Mouse (Mus musculus): ENCODE measurements around the gene Klf3. TPM values are rescaled to one million over a fixed set of nuclear protein-coding genes. Genes with fewer than 3 reads are reported as not detected.

The Klf3 gene
- polyA plus RNA-seq, 1 experiment, result 105 TPM

DNA sequence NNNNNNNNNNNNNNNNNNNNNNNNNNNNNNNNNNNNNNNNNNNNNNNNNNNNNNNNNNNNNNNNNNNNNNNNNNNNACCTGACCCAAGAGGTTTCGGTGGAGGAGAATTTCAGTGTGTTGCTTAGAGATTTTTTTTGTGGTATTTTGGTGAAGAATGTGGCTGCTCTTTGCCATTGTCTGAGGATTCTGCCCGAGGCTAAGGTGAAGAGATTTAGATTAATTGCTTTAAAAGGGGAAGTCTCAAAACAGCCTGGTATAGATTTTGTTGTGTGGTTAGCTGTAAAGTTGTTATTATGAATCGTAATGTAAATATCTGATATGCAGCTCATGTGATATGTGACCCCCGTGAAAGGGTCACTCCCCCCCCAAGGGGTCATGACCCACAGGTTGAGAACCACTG, 5.0 kb upstream of the Klf3 start:
- H3K4me3 ChIP-seq (ENCODE audit: insufficient read depth, low read length), result no peak overlapping the region
- TF ChIP-seq POLR2A (IDR thresholded peaks at IDR 0.05; ENCODE audit: low read depth, low read length) (no peak), CTCF (IDR thresholded peaks at IDR 0.05; ENCODE audit: borderline replicate concordance, insufficient read depth, low read length) (no peak)
- no peak overlapping the region for H3K27ac ChIP-seq (ENCODE audit: insufficient read depth, low read length)
- H3K4me1 ChIP-seq (ENCODE audit: control insufficient read depth, insufficient read depth, low read length), result no peaks in the 10 kb centered on the region

GRCm38 (mm10) chr5:64801545-64801944, 1.6 kb upstream of the Klf3 start:
- H3K4me1 ChIP-seq (ENCODE audit: control insufficient read depth, insufficient read depth, low read length), result no peaks in the 10 kb centered on the region
- TF ChIP-seq POLR2A (IDR thresholded peaks at IDR 0.05; ENCODE audit: low read depth, low read length), result no peak
- TF ChIP-seq CTCF (IDR thresholded peaks at IDR 0.05; ENCODE audit: borderline replicate concordance, insufficient read depth, low read length), result no peak
- H3K4me3 ChIP-seq (ENCODE audit: insufficient read depth, low read length), result no peak overlapping the region
- no peak overlapping the region for H3K27ac ChIP-seq (ENCODE audit: insufficient read depth, low read length)

DNA sequence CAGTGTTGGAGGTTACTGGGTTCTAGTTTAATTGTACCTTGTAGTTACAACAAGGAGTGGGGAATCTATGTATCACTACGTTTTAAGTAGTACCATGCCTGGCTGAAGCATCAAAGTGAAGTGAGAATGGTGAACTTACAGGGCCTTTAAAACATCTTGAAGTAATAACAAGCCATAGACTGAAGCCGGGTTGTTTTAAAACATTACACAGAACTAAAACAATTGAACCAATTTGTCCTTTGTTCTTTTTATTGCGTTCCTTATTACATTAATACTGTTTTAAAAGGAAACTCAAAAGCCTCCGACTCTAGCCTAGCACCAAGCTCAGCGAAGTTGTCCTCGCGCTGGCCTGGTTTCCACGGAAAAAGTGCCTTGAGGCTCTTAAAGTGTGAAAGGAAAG, 1.0 kb upstream of the Klf3 start:
- Histone ChIP-seq H3K4me1 (ENCODE audit: control insufficient read depth, insufficient read depth, low read length) (no peaks in the 10 kb centered on the region), H3K27ac (ENCODE audit: insufficient read depth, low read length) (peak overlapping the region; percentile 75), H3K4me3 (ENCODE audit: insufficient read depth, low read length) (peak overlapping the region; percentile 38)
- TF ChIP-seq POLR2A (IDR thresholded peaks at IDR 0.05; ENCODE audit: low read depth, low read length), result no peak
- no peak for TF ChIP-seq CTCF (IDR thresholded peaks at IDR 0.05; ENCODE audit: borderline replicate concordance, insufficient read depth, low read length)

DNA sequence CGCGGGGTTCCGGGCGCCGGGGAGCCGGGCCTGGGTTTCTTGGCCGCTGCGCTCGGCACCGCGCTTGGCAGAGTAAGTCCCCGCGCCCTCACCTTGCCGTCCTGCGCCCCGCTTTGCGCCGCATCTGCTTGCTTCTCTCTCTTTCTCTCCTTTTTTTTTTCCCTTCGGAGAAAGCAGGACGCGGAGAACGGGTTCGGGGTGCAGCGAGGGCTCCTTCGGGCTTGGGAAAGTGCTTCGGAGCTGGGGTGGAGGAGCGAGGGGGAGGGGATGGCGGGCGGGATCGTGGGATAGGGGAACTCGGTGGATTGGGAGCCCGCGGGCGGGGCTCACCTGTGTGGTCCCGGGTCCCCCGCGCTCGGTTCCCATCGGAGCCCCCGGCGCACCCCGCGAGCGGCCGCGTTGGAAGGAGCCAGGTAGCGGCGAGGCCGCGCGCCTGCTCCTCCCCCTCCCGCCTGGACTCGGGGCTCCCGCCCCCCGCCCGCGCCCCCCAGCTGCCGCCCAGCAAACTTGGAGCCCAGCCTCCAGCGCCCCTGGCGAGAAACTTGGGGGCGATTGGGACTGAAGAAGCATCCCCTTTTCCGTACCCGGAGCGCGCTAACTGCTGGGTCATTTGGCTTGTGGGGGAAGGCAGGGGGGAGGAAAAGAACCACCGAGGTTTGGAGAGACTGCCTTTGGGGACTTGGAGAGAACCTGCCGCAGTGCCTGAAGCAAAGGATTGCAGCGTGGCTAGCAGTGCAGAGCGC, 703 bp downstream of the Klf3 start:
- peak overlapping the region; percentile 96 for H3K27ac ChIP-seq (ENCODE audit: insufficient read depth, low read length)
- no peak for TF ChIP-seq CTCF (IDR thresholded peaks at IDR 0.05; ENCODE audit: borderline replicate concordance, insufficient read depth, low read length)
- no peak for TF ChIP-seq POLR2A (IDR thresholded peaks at IDR 0.05; ENCODE audit: low read depth, low read length)
- H3K4me3 ChIP-seq (ENCODE audit: insufficient read depth, low read length), result peak overlapping the region; percentile 95
- H3K4me1 ChIP-seq (ENCODE audit: control insufficient read depth, insufficient read depth, low read length), result peaks cover 5% of the 10 kb centered on the region

DNA sequence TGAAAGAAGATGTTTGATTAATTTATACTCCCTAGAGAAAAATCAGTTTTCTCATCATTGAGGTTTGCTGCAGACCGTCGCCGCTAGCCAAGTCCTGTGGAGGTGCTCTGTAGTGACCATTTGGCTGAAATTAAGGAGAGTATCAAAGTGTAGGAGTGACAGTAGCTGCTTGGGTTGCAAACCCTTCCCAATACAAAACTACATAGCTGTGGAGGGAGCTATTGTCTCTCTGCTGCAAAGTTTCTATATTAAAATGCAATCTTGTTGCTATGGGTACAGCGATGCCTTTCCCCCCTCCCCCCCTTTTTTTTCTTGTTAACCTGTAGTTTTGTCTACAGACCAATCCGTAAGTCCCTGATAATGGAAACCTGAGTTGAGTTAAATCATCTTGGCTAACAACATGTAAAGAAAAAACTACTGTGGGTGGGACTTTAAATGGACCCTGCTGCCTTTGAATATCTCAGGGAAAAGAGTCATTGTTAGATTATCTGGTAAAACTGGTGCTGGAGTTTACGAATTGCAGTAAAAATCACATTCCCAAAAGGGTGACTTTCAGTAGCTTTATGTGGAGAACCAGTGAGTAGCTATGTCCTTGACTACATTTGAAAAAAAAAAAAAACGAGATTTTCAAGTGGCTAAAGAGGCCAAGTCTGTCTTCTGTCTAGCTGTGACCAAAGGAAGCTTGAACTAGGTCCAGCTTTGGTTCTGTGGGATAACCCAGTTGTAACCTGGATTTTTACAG, 2.1 kb downstream of the Klf3 start:
- Histone ChIP-seq H3K4me1 (ENCODE audit: control insufficient read depth, insufficient read depth, low read length) (peaks cover 12% of the 10 kb centered on the region), H3K27ac (ENCODE audit: insufficient read depth, low read length) (peak overlapping the region; percentile 99), H3K4me3 (ENCODE audit: insufficient read depth, low read length) (peak overlapping the region; percentile 75)
- peak; percentile 31; the same call in 1 of the 2 replicates for TF ChIP-seq POLR2A (IDR thresholded peaks at IDR 0.05; ENCODE audit: low read depth, low read length)
- no peak for TF ChIP-seq CTCF (IDR thresholded peaks at IDR 0.05; ENCODE audit: borderline replicate concordance, insufficient read depth, low read length)

DNA sequence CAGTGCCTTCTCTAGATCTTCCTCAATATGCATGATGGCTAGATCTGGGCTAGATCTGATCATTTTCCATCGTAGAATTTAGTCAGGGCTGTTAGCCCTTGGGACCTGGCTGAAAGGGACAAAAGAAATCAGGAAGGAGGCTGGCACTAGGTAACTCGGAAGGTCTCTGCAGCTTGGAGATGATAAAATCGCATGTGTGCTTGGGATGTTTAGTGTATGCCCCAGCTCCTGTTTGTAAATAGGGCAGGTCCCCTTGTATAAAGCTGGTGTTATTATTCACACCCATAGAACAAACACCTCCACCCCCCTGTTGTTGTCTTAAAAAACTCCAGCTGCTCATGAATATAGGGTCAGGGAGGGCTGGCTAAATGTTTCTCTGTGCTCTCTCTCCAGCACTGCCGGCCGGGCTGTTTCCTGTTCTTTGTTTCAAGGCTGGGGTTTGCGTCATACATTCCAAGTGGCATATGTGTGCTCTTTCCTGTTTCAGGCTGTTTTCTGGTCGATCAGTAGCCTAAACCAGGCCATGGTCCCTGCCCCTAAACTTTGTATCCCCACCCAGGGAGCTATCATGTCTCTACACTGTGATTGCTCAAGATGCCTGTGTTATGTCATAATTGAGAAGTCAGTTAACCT, 2.8 kb downstream of the Klf3 start:
- H3K4me3 ChIP-seq (ENCODE audit: insufficient read depth, low read length), result peak overlapping the region; percentile 75
- H3K4me1 ChIP-seq (ENCODE audit: control insufficient read depth, insufficient read depth, low read length), result peaks cover 16% of the 10 kb centered on the region
- no peak for TF ChIP-seq CTCF (IDR thresholded peaks at IDR 0.05; ENCODE audit: borderline replicate concordance, insufficient read depth, low read length)
- TF ChIP-seq POLR2A (IDR thresholded peaks at IDR 0.05; ENCODE audit: low read depth, low read length), result peak; percentile 61
- peak overlapping the region; percentile 99 for H3K27ac ChIP-seq (ENCODE audit: insufficient read depth, low read length)

- no peak for TF ChIP-seq POLR2A (IDR thresholded peaks at IDR 0.05; ENCODE audit: low read depth, low read length)
- no peak for TF ChIP-seq CTCF (IDR thresholded peaks at IDR 0.05; ENCODE audit: borderline replicate concordance, insufficient read depth, low read length)
- Histone ChIP-seq H3K27ac (ENCODE audit: insufficient read depth, low read length) (peak overlapping the region; percentile 99), H3K4me1 (ENCODE audit: control insufficient read depth, insufficient read depth, low read length) (peaks cover 16% of the 10 kb centered on the region), H3K4me3 (ENCODE audit: insufficient read depth, low read length) (peak overlapping the region; percentile 28)
Observed at GRCm38 (mm10) chr5:64806600-64806999, 3.4 kb downstream of the Klf3 start.

- Histone ChIP-seq H3K4me1 (ENCODE audit: control insufficient read depth, insufficient read depth, low read length) (peaks cover 16% of the 10 kb centered on the region), H3K27ac (ENCODE audit: insufficient read depth, low read length) (0 out of 2 replicates have a peak overlapping the region, but pooled peaks have one; percentile 35), H3K4me3 (ENCODE audit: insufficient read depth, low read length) (no peak overlapping the region)
- no peak for TF ChIP-seq CTCF (IDR thresholded peaks at IDR 0.05; ENCODE audit: borderline replicate concordance, insufficient read depth, low read length)
- TF ChIP-seq POLR2A (IDR thresholded peaks at IDR 0.05; ENCODE audit: low read depth, low read length), result no peak
Observed at GRCm38 (mm10) chr5:64807159-64807558, 4.0 kb downstream of the Klf3 start.

- no peak for TF ChIP-seq CTCF (IDR thresholded peaks at IDR 0.05; ENCODE audit: borderline replicate concordance, insufficient read depth, low read length)
- no peak for TF ChIP-seq POLR2A (IDR thresholded peaks at IDR 0.05; ENCODE audit: low read depth, low read length)
- no peak overlapping the region for H3K4me3 ChIP-seq (ENCODE audit: insufficient read depth, low read length)
- peak overlapping the region; percentile 30 for H3K27ac ChIP-seq (ENCODE audit: insufficient read depth, low read length)
- peaks cover 16% of the 10 kb centered on the region for H3K4me1 ChIP-seq (ENCODE audit: control insufficient read depth, insufficient read depth, low read length)
Observed at GRCm38 (mm10) chr5:64807603-64808002, 4.4 kb downstream of the Klf3 start.

Data from embryonic fibroblast, embryonic 13.5 days (primary cell).